Mouse (Mus musculus) heart, postnatal 36 days (tissue): ENCODE data around the gene Fam216b. TPM values are rescaled to one million over a fixed set of nuclear protein-coding genes. Genes with fewer than 3 reads are reported as not detected.

Source experiments
- DNase-seq, 2 experiments: peaks; one replicate each; pipeline ENCODE4 v3.0.0; 2021 to 2022
- intact Hi-C: fragments of 180-260 bp; cut with DNase I; formaldehyde crosslinking; loops from one replicate; pipeline ENCODE4 v1.15.1; 2025
- total RNA-seq, 2 experiments: library from RNA; stranded (reverse); gene quantifications; 2 replicates each; pipeline ENCODE4 v1.2.3; 2021

Fam216b gene
- total RNA-seq, 2 experiments from 2014 or later = not detected

- intact Hi-C loops = no loop called here
- no peak for DNase-seq
Measured at GRCm38 (mm10) chr14:78048258-78048657, 40.5 kb downstream of the Fam216b start.

DNA sequence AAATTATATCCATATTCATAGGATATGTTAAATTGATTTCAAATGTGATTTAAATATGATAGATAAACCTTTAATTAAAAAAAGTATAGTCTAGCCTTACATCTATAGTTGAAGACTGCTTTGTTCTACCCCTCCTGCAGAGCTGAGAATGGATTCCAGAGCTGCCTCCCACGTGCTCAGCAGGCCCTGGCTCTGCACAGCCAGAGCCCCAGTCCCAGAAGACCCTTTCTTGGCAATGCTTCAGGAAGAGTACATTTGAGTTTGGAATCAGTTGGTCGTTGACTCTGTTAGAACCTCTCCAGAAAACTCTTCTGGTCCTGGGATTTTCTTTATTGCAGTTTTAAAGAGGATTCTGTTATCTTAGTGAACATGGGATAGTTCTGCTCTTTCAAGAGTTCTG lies 45.7 kb downstream of the Fam216b start:
- intact Hi-C loops = no loop called here
- no peak for DNase-seq

GRCm38 (mm10) chr14:78041886-78042526 lies 46.8 kb downstream of the Fam216b start:
- intact Hi-C loops = no loop called here
- DNase-seq = no peak

DNA sequence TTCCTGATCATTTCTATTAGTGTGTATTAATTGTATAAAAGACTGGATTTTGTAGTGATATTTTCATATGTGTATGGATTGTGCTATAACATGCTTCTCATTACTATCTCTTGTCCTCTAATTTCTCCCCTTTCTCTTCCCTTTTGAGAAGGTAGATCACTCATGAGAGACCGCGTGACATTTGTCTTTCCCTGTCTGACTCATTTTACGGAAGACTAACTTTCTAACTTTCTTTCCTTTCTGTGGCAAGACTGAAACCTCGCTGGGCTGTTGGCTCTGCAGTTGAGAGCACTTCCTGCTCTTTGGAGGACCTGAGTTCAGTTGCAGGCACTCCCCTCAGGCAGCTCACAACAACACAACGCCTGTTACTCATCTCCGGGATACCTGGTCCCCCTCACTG lies 48.2 kb downstream of the Fam216b start:
- DNase-seq = no peak
- intact Hi-C loops = no loop called here

DNA sequence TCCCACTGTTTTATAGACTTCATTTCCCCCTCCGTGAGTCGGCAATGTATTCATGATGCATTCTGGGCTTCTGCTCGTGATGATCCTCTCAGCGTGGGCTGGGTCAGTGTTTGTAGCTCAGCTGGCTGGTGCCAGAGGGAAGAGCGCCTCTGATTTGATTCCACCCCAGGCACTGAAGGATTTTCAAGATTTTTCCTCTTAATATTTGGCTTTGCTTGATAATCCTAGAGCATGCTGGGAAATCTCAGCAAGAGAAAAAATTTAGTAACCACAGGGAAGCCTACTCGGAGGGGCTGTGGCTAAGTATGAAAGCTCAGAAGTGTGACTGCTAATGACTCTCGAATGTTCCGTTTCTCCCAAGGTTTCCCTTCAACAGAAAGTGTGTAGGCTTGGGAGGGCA lies 49.9 kb downstream of the Fam216b start:
- intact Hi-C loops = no loop called here
- DNase-seq = no peak

Other genes starting within 250 kb of the Fam216b start
- 100 to 1,000 TPM; 271 to 297 TPM for gene Dnajc15, start 213.9 kb downstream of the Fam216b start, total RNA-seq
- 1 to 10 TPM in 1 of 2 experiments, under 1 TPM in 1; 0.56 to 1.2 TPM for gene Epsti1, start 184.8 kb downstream of the Fam216b start, total RNA-seq
- gene Tnfsf11, start 219.0 kb upstream of the Fam216b start, total RNA-seq = not detected